Mouse (Mus musculus): Measurements from ENCODE around the gene Gpr157. TPM values are rescaled to one million over a fixed set of nuclear protein-coding genes. Genes with fewer than 3 reads are reported as not detected.

The Gpr157 gene
- total RNA-seq, 2 experiments from 2014 or later = 1.1 to 1.8 TPM

GRCm38 (mm10) chr4:150139090-150139489 lies 51.9 kb downstream of the Gpr157 start:
- DNase-seq (ENCODE audit: extremely low spot score in 1 of 2, low spot score in 1 of 2) = no peak

DNA sequence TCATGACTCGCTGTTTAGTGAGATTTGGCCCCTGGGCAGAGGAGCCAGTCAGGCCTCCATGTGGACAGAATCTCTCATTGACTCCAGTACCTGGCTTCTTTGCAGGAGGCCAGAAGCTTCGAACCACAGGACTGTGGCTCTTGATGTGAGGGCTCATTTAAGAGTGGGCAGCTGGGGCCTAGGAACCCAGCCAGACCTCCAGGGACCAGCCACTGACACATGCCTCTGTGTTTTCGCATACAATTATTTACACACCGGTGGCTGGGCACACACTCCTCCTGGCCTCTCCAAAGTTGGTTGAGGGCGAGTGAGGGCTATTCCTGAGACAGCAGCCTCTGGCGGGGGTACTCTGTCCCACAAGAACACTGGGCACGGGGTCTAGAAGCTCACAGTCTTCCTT lies 53.2 kb downstream of the Gpr157 start:
- DNase-seq (ENCODE audit: extremely low spot score in 1 of 2, low spot score in 1 of 2) = no peak

GRCm38 (mm10) chr4:150144242-150144641 lies 57.1 kb downstream of the Gpr157 start:
- DNase-seq (ENCODE audit: extremely low spot score in 1 of 2, low spot score in 1 of 2) = no peak

- DNase-seq (ENCODE audit: extremely low spot score in 1 of 2, low spot score in 1 of 2) = no peak
Measured at GRCm38 (mm10) chr4:150146286-150146685, 59.1 kb downstream of the Gpr157 start.

GRCm38 (mm10) chr4:150151045-150151444 lies 63.9 kb downstream of the Gpr157 start:
- DNase-seq (ENCODE audit: extremely low spot score in 1 of 2, low spot score in 1 of 2) = no peak

DNA sequence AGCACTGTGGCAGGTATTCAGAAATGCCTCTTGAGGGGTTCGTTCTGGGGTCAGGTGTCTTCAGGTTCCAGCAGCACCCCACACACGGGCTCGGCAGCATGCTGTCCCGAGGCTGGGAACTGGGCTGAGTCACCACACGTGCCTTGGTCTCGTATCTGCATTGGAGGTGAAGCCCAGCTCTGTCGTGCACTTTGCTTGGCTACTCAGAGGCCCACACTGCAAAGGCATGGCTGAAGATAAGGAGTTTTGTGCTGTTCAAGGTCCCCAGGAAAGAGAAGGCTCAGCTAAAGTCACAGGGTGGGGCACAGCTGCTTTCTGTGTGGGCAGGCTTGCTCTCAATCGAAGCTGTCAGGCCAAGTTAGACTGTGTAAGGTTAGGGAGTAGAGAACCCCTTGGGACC lies 65.3 kb downstream of the Gpr157 start:
- DNase-seq (ENCODE audit: extremely low spot score in 1 of 2, low spot score in 1 of 2) = no peak

GRCm38 (mm10) chr4:150155301-150155700 lies 68.1 kb downstream of the Gpr157 start:
- no peak for DNase-seq (ENCODE audit: extremely low spot score in 1 of 2, low spot score in 1 of 2)

Small RNA genes lying within 50 kb of the gene (microRNA-seq; reads per million reads assigned to microRNA genes)
- gene Mir34a = 475 to 689 reads per million in 2 experiments

Other genes with a start within 250 kb of the Gpr157 start
- gene Spsb1, start 132.3 kb upstream of the Gpr157 start, total RNA-seq (2021) = 10 to 100 TPM; 23.8 to 25.5 TPM
- gene H6pd, start 78.3 kb upstream of the Gpr157 start, total RNA-seq (2021) = 1 to 10 TPM; 8.8 to 9.1 TPM
- 1 to 10 TPM; 4.9 to 5.8 TPM for gene Slc2a5, start 31.9 kb downstream of the Gpr157 start, total RNA-seq (2021)
- not detected for gene Slc2a7, start 61.6 kb downstream of the Gpr157 start, total RNA-seq (2021)
- gene Car6, start 114.0 kb downstream of the Gpr157 start, total RNA-seq (2021) = not detected
- gene Eno1, start 149.4 kb downstream of the Gpr157 start, total RNA-seq (2021) = 100 to 1,000 TPM; 401 to 447 TPM
- gene Rere, start 194.3 kb downstream of the Gpr157 start, total RNA-seq (2021) = 100 to 1,000 TPM; 106 to 134 TPM

Data from layer of hippocampus, postnatal 25 days (tissue).